Mouse (Mus musculus) lung, postnatal 0 days (tissue): ENCODE measurements around the gene Nfkb2. TPM values are rescaled to one million over a fixed set of nuclear protein-coding genes. Genes with fewer than 3 reads are reported as not detected.

Experiments used
- ATAC-seq: fragments of 200-750 bp; cut with Nextera tagmentation; 2 replicates; pipeline ENCODE4 v1.8.0; 2017; ENCODE audit warnings: moderate library complexity
- DNase-seq: peaks from one replicate; pipeline ENCODE4 v3.0.0-alpha.2; 2016; ENCODE audit warnings: low spot score
- H3K27ac ChIP-seq: fragments of 300-500 bp; sonication (generic); 2 replicates; pipeline ENCODE4 v1.5.1; 2014; ENCODE audit warnings: antibody characterized with exemption, mild to moderate bottlenecking, low read length, mixed read lengths
- H3K27me3 ChIP-seq: fragments of 300-500 bp; sonication (generic); replicated peaks from 2 replicates; pipeline ENCODE4 v1.6.1; 2014; ENCODE audit warnings: low read length, mixed read lengths; ENCODE audit not compliant: insufficient read depth
- H3K36me3 ChIP-seq: fragments of 300-500 bp; sonication (generic); 2 replicates; pipeline ENCODE4 v1.6.1; 2014; ENCODE audit warnings: low read length, mixed read lengths; ENCODE audit not compliant: insufficient read depth
- H3K4me1 ChIP-seq: fragments of 300-500 bp; sonication (generic); 2 replicates; pipeline ENCODE4 v1.6.1; 2014; ENCODE audit warnings: antibody characterized with exemption, low read depth, low read length, mixed read lengths; ENCODE audit not compliant: insufficient read depth
- H3K4me2 ChIP-seq: fragments of 300-500 bp; sonication (generic); replicated peaks from 2 replicates; pipeline ENCODE4 v1.6.1; 2014; ENCODE audit warnings: low read depth, mild to moderate bottlenecking, low read length, moderate library complexity, mixed read lengths
- H3K4me3 ChIP-seq: fragments of 300-500 bp; sonication (generic); 2 replicates; pipeline ENCODE4 v1.5.1; 2014; ENCODE audit warnings: low read depth, low read length
- H3K9ac ChIP-seq: fragments of 300-500 bp; sonication (generic); replicated peaks from 2 replicates; pipeline ENCODE4 v1.6.1; 2014; ENCODE audit warnings: low read depth, mild to moderate bottlenecking
- H3K9me3 ChIP-seq: fragments of 300-500 bp; sonication (generic); 2 replicates; pipeline ENCODE4 v1.6.1; 2016; ENCODE audit warnings: low read length, mixed read lengths
- CTCF ChIP-seq: IDR thresholded peaks from 2 replicates; pipeline ENCODE4 v1.5.1; 2016; ENCODE audit warnings: antibody characterized with exemption, mild to moderate bottlenecking
- EP300 ChIP-seq: IDR thresholded peaks from 2 replicates; pipeline ENCODE4 v1.6.1; 2016; ENCODE audit warnings: antibody characterized with exemption, mild to moderate bottlenecking, control low read depth
- WGBS: fragments of 180-500 bp; shearing (Covaris S2); extraction: QIAGEN DNeasy Blood & Tissue Kit; methylation state at CpG from one replicate; pipeline ENCODE4 v1.1.7; 2014; 5-methylcytosine and 5-hydroxymethylcytosine counted together
- polyA plus RNA-seq: library from polyadenylated mRNA; unstranded; fragments of >200 nt; fragmentation: Nextera tagmentation; extraction: Ambion mirVana; gene quantifications from 2 replicates; pipeline ENCODE4 v1.2.1, GENCODE M21; 2015

Gene Nfkb2
- polyA plus RNA-seq, 1 experiment from 2014 or later: 12.5 TPM

GRCm38 (mm10) chr19:46332721-46333339, 28.7 kb downstream of the Nfkb2 start:
- Histone ChIP-seq H3K4me2 (no peak overlapping the region), H3K27ac (no peak overlapping the region), H3K4me1 (peaks cover 10% of the 10 kb centered on the region), H3K9me3 (no peaks in the 10 kb centered on the region), H3K9ac (no peak overlapping the region), H3K27me3 (no peaks in the 10 kb centered on the region), H3K4me3 (no peak overlapping the region), H3K36me3 (0 out of 2 replicates have a peak, but pooled peaks cover 3% of the 10 kb centered on the region)
- DNase-seq: no peak
- TF ChIP-seq CTCF (no peak), EP300 (no peak)
- 56% methylated on average over 7 of the region's 7 CpGs for WGBS
- no peak for ATAC-seq

- no peak for DNase-seq
- no peak overlapping the region for H3K27ac ChIP-seq
- no peaks in the 10 kb centered on the region for H3K27me3 ChIP-seq
- H3K4me2 ChIP-seq: no peak overlapping the region
- H3K4me3 ChIP-seq: no peak overlapping the region
- TF ChIP-seq EP300 (no peak), CTCF (no peak)
- H3K9me3 ChIP-seq: no peaks in the 10 kb centered on the region
- H3K4me1 ChIP-seq: peaks cover 11% of the 10 kb centered on the region
- no peak overlapping the region for H3K9ac ChIP-seq
- ATAC-seq: no peak
- WGBS: 84% methylated on average over 3 of the region's 3 CpGs
- H3K36me3 ChIP-seq: 0 out of 2 replicates have a peak, but pooled peaks cover 3% of the 10 kb centered on the region
Measured at GRCm38 (mm10) chr19:46333906-46334305, 29.8 kb downstream of the Nfkb2 start.

GRCm38 (mm10) chr19:46337719-46338330, 33.7 kb downstream of the Nfkb2 start:
- H3K27ac ChIP-seq: 0 out of 2 replicates have a peak overlapping the region, but pooled peaks have one; percentile 7
- no peaks in the 10 kb centered on the region for H3K27me3 ChIP-seq
- H3K4me1 ChIP-seq: peaks cover 13% of the 10 kb centered on the region
- H3K36me3 ChIP-seq: no peaks in the 10 kb centered on the region
- H3K4me2 ChIP-seq: peak overlapping the region; percentile 72
- H3K9ac ChIP-seq: peak overlapping the region; percentile 57
- no peak for ATAC-seq
- H3K4me3 ChIP-seq: peak overlapping the region; percentile 65
- H3K9me3 ChIP-seq: no peaks in the 10 kb centered on the region
- TF ChIP-seq CTCF (no peak), EP300 (no peak)
- no peak for DNase-seq
- WGBS: 31% methylated on average over 15 of the region's 15 CpGs

- ATAC-seq (peak; percentile 90), DNase-seq (peak; percentile 96)
- no peaks in the 10 kb centered on the region for H3K27me3 ChIP-seq
- H3K9me3 ChIP-seq: no peaks in the 10 kb centered on the region
- H3K4me1 ChIP-seq: peaks cover 13% of the 10 kb centered on the region
- H3K9ac ChIP-seq: peak within 1 kb of the TSS; percentile 57
- H3K27ac ChIP-seq: peak within 1 kb of the TSS; percentile 79
- under 1% methylated on average over 30 of the region's 31 CpGs for WGBS
- peak within 1 kb of the TSS; percentile 65 for H3K4me3 ChIP-seq
- TF ChIP-seq CTCF (peak; percentile 73), EP300 (peak; percentile 66; the same call in 1 of the 2 replicates)
- no peaks in the 10 kb centered on the region for H3K36me3 ChIP-seq
- peak within 1 kb of the TSS; percentile 72 for H3K4me2 ChIP-seq
Measured at GRCm38 (mm10) chr19:46338331-46338936, 34.3 kb downstream of the Nfkb2 start, which contains the start of gene Cuedc2. Cuedc2 (minus strand) TSS chr19:46338702.

- WGBS: 44% methylated on average over 6 of the region's 6 CpGs
- Histone ChIP-seq H3K9me3 (no peaks in the 10 kb centered on the region), H3K4me1 (peaks cover 13% of the 10 kb centered on the region), H3K9ac (no peak overlapping the region), H3K27ac (peak overlapping the region; percentile 79), H3K4me2 (peak overlapping the region; percentile 29), H3K27me3 (no peaks in the 10 kb centered on the region), H3K4me3 (no peak overlapping the region), H3K36me3 (no peaks in the 10 kb centered on the region)
- DNase-seq (no peak), ATAC-seq (peak; percentile 17)
- no peak for TF ChIP-seq CTCF
- TF ChIP-seq EP300: peak; percentile 7; the same call in 1 of the 2 replicates
Measured at GRCm38 (mm10) chr19:46338942-46339286, 34.8 kb downstream of the Nfkb2 start.

GRCm38 (mm10) chr19:46339287-46339971, 35.3 kb downstream of the Nfkb2 start:
- peak; percentile 39 for ATAC-seq
- DNase-seq: peak; percentile 82
- Histone ChIP-seq H3K9me3 (no peaks in the 10 kb centered on the region), H3K4me3 (no peak overlapping the region), H3K4me2 (peak overlapping the region; percentile 29; the same call in 1 of the 2 replicates), H3K27ac (peak overlapping the region; percentile 79), H3K36me3 (no peaks in the 10 kb centered on the region), H3K27me3 (no peaks in the 10 kb centered on the region), H3K4me1 (peaks cover 13% of the 10 kb centered on the region), H3K9ac (no peak overlapping the region)
- WGBS: 41% methylated on average over 7 of the region's 7 CpGs
- TF ChIP-seq CTCF: no peak
- TF ChIP-seq EP300: no peak
